Mouse (Mus musculus) ES-E14 (cell line): ENCODE data around the gene Kncn.

ENCODE experiments used
- CHD2 ChIP-seq: IDR thresholded peaks from 2 replicates; pipeline ENCODE4 v1.6.1; 2014; ENCODE audit warnings: mild to moderate bottlenecking, low read depth, low read length, inconsistent platforms
- ZNF384 ChIP-seq: IDR thresholded peaks from 2 replicates; pipeline ENCODE4 v1.6.1; 2012; ENCODE audit warnings: low read depth, low read length, inconsistent platforms

DNA sequence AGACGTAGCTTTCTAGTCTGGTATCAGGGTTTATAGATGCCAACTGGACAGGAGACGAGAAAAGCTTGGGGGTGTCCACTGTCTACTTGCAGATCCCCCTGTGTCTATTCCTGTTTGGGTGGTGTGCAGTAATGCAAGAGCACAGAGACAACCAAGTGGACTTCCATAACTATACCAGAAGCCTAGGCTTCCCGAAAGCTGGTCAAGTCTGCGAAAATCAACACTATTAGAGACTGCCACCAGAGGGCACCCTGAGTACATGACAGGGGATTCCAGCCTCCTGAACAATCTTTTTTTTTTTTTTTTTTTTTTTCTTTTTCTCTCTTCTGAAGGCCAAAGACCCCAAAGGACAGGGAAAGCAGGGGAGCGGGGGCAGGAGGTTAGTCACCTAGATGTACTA lies 18.6 kb downstream of the Kncn start:
- TF ChIP-seq CHD2 = no peak
- peak; percentile 98 for TF ChIP-seq ZNF384
